Mouse (Mus musculus) mouse trophoblast stem cell (cell line): ENCODE measurements at regions not wholly inside any gene's neighbourhood (a gene's known extent, or its start where the extent isn't known, plus 50 kb on each side); places are given as distances from the start of the nearest gene placed in this dataset.
"Not testable (repeated sequence)": the region's sequence is repeated elsewhere in the genome, so short reads cannot be mapped to it uniquely, and the experiment has no call there.

Source experiments
- in situ Hi-C, 2 experiments: fragments of 300-500 bp; cut with MseI, MboI; formaldehyde crosslinking; loops; 2 replicates in 1 of 2; 3 replicates in 1 of 2; pipeline ENCODE4 v1.15.1; 2025

DNA sequence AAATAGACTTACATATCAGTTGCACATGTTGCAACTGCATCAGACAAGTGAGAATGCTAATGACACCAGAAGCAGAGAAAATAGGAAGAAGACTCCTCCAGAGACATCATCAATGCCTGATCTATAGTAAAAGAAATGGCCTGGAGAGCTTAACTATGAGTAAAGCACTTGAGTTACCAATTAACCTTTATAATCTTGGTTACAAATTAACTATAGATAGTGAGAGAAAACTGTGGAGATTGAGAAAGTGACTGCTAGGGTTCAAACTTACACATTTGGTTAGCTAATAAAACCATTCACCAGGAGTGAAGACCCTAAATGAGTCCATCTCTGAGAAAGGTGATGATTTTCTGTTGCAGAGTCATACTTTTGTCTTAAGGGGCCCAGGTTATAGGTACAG is 307.4 kb downstream of the Phex start:
- in situ Hi-C loops: no loop called here

DNA sequence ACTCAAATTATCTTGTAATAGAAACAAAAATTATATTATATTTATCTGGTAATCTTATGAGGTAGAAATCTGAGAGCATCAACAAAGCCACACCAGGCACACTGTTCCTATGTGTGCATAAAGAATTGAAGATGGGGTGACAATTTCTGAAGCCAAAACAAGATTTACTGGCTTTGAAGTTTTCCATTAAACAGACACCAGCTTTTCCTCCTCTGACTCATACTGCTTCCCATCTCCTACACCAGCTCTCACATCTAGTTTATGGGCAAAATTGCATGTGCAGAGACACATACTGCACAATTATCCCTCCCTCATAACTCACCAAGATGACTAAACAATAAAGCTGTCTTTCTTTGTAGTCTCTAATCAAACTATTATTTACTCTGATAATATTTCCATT is 335.1 kb downstream of the Phex start:
- in situ Hi-C loops: no loop called here

DNA sequence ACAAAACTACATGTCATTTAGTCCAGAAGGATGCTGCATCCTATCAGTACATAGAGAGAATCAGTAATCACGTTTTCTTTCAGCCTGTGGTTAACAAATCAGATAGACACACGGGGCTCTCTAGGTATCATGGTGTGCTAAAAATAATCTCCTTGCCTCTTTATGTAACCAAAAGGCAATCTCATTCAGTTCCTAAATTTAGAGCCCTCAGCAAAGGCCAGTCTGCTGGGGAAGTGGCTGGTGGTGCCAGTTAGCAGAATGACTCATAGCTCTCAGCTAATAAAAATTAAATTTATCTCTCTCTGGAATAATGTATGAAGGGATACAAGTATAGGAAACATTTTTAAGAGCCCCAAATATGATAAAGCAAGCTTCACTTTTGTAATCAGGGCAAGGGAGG is 335.5 kb downstream of the Phex start:
- in situ Hi-C loops: no loop called here

- in situ Hi-C loops: not testable (repeated sequence)
Observed at GRCm38 (mm10) chrX:157078061-157078460, 337.1 kb downstream of the Phex start.

- in situ Hi-C loops: no loop called here
Observed at GRCm38 (mm10) chrX:157076193-157076592, 338.9 kb downstream of the Phex start.

DNA sequence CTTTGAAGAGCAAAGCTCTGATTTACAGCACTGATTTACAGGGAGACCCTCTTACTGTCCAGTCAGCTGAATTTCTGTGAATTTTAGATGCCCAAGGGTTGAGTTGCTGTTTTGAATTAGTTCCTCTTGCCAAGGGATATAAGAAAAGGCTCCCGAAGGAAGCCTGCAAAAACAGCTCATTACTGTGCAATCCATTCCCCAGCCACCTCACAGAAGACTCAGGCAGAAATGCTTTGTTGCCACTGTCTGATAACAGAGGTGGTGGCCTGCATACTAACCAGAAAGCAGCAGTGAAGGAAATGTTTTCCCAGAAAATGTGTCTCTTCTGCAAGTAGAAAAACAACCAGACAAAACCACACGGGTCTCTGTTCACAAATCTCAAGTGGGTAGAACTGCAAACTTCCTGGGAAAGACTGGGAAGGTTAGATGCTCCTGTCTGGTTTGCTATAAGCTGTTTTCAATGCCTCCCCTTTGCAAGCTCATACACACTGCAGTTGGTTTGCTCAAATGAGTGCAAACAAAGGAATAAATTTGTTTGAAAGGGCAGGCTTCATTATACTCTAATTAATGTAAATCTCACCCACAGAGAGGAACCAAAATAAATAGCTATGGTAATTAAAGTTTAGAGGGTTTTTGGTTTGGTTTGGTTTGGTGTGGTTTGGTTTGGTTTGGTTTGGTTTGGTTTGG is 363.3 kb downstream of the Phex start:
- in situ Hi-C loops: no loop called here

GRCm38 (mm10) chrX:157028913-157029312 is 386.2 kb downstream of the Phex start:
- in situ Hi-C loops: no loop called here

DNA sequence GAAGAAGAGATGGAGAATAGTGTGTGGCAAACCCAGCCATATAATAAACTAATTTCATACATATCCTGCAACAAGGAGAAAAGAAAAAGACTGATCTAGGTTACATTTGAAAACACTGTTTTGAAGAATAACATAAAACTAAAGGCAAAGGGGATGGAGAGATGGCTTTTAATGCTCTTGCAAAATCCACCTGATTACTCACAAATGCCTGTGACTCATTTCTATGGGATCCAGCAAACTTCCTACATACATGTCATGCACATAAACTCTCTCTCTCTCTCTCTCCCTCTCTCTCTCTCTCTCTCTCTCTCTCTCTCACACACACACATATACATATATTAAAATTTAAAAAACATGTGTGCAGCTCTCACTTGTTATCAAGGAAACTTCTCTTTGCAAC is 390.8 kb downstream of the Phex start:
- in situ Hi-C loops: no loop called here

DNA sequence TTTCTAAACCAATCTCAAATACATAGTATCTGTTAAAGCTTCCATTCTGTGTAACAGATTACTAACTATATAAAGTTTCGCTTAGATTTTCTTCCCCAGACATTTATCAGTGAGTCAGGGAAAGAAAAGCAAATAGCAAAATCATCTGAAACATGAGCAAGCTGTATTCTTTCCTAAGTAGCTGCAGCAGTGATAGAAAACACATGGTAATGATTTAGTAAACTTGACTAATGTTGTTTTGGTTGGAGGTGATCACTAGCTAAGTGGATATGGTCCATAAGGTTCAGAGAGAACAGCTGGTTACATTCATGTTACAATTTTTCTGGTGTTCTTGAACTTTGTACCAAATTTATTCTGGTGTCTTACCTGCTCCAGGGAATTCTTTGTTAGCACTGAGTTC is 393.3 kb downstream of the Phex start:
- in situ Hi-C loops: no loop called here

DNA sequence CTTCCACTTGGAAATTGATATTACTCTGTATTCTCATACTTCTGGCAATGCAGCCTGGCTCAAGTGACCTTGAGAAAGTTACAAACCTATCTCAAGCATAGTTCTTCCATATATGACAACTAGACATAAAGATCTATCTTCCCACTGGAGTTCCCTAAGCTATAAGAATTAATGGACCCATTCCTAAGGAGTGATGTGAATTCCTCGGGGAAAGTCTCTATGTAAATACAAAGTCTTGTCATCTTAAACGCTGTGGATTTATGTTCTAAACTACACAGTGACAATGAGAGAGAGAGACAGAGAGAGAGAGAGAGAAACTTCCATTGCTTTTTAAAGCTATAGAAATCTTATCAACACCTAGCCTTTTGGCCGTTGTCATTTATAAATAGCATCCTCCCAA is 394.8 kb downstream of the Phex start:
- in situ Hi-C loops: no loop called here

DNA sequence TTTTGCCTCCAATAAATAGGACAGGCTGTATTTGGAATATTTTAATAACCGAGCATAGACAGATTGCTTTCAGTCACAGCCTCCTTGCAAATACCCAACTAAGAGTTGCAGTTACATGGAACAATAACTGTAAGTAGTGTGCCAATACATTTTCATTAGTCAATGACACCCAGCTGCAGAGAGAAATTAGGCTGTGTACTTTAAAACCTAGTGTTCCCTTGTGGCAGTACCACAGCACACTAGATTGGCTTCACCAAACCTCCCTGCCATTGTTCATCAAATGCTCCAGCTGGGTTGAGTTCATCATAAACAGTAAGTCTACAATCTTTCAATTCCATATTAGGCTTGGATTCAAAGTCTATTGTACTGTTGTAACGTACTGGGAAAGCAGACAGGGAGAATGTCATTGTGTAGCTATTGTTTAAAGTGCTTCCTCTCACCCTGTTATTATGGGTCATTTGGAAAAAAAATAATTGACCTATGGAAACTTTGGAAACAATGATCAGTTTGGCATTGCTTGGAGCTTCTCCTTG is 425.1 kb downstream of the Phex start:
- in situ Hi-C loops: no loop called here

GRCm38 (mm10) chrX:156947093-156947492 is 468.0 kb downstream of the Phex start:
- in situ Hi-C loops: no loop called here

DNA sequence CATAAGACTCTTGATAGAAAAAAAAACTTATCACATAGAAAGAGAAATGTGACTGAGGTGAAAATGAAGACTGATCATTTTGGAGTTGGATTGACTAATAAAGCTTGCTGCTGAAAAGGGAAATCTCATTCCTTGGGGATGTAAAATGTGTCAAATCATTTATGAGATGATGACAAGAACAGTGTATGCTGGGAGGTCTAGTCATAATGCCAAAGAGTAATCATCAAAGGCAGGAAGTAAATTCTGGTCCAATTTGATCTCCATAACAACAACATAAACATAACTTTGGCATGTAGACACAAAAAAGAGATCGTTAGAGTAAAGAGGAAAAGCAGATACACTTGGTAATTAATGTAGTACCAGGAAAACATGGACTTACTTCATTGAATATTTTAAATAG is 470.9 kb downstream of the Phex start:
- in situ Hi-C loops: no loop called here

DNA sequence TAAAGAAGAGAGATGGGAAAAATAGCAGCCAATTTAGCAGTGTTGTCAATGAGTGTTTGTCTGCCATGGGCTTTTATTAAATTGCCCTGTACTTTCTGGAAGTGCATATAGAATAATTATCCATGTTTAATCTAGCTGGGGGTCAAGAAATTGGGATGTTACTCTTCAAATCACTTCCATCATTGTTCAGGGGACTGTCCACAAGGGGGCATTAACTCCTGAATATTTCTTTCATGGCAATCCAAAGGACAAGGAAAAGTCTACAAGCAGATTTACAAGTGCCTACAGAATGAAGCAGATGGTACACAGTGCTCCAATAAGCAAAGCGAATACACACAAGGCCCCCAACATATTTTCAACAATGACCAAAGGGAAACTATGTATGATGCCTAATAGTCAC is 501.7 kb downstream of the Phex start:
- in situ Hi-C loops: loop anchor here in 1 of 2 experiments (10.0 kb wide), 1 partner anchor 541 kb away; no protein-coding TSS in a partner anchor
